Mouse (Mus musculus): ENCODE measurements at regions not wholly inside any gene's neighbourhood (a gene's known extent, or its start where the extent isn't known, plus 50 kb on each side); places are given as distances from the start of the nearest gene placed in this dataset.

GRCm38 (mm10) chr17:62546286-62546685 is 334.8 kb downstream of the Efna5 start:
- no peak for DNase-seq

- DNase-seq: no peak
These were observed 335.8 kb downstream of the Efna5 start for GRCm38 (mm10) chr17:62545330-62545729.

DNA sequence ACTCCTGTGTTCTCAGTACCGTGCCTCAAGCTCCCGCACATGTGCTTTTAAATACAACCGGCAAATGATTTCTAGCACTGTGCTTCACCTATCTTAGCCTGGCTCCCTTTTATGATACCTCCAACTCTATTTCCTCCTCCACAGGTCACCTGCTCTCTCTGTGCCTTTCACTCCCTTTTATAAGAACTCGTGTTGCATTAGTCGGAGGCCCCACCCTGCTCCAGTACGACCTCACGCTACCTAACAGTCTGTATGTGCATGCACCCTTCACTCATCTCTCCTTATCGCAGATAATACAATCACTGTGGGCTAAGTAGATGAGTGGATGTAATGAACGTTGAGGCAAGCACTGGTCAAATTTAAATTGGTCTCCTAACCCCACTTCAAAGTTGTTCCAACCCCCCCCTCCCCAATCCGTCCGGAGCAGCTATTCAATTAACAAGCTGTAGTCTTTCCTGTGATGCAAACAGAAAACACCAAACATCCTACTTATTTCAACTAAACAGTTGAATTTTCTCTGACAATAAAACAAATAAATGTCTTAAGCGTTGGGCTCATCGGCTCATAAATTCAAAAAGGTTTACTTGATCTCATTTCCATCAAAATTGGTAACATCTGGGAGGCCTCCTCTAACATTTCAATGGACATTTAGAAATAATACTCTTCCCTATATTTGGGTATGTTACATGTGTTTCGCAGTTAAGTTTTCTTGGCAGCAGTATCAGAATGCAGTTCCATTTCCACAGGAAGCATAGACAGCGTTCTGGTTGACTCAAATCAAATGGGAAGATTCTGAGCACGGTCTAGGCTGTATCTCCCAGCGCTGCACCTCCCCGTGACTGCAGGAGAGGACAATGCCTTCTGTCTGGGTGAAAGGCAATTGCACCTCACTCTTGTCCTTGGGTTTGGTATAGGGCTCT is 337.8 kb downstream of the Efna5 start:
- DNase-seq: no peak

GRCm38 (mm10) chr17:62529911-62530310 is 351.2 kb downstream of the Efna5 start:
- DNase-seq: no peak

GRCm38 (mm10) chr17:62527556-62527955 is 353.6 kb downstream of the Efna5 start:
- no peak for DNase-seq

- no peak for DNase-seq
These were observed 367.5 kb downstream of the Efna5 start for GRCm38 (mm10) chr17:62513635-62514034.

- no peak for DNase-seq
These were observed 370.9 kb downstream of the Efna5 start for GRCm38 (mm10) chr17:62510184-62510583.

DNA sequence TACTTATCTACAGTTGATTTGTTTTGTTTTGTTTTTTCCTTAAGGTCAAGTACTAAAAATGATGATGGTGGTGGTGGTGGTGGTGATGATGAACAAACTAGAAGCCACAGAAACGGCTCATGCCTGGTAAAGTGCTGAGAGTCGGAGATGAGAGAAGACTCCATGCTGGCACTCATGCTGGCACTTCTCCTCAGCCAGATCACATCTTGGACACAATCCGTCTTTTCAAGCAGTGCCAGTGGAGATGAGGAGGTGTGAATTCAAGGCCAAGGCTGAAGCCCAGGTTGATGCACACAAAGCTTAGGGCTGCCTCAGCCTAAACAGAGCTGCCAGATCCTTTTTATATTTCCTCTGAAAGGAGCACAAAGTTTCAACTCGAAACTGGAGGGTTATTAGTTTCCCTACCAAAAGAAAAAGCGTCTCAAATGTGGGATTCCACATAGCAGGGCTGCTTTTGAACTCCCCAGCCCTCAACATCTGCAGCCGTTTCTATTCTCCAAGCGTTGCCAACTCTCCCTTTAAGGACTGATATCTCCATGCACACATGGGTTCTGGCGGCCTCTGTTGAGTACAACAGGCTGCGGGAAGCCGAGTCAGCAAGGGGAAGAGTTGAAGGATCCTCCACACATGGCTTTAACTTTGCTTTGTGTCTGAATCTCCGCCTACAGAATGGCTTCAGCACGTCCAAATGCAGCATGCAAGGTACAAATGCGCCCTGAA is 373.2 kb downstream of the Efna5 start:
- no peak for DNase-seq

GRCm38 (mm10) chr17:62504691-62505090 is 376.4 kb downstream of the Efna5 start:
- no peak for DNase-seq

DNA sequence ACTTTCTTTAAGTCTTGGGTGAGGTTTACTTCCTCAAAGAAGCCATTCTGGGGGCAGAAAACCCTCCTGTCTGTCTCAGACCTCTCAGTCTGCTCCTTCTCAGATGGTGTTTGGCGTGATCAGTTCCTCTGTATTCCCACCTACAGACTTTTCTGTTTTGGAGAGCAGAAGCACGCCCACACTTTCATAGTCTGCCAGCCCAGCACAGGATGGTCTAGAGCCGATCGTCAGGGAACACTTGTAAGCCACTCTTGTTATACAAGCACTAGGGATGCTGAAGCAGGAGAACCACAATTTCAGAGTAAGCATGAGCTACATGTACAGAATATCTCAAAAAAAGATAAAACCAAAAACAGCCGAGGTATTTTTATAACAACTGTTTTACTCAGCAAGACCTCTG is 410.4 kb downstream of the Efna5 start:
- DNase-seq: no peak

DNA sequence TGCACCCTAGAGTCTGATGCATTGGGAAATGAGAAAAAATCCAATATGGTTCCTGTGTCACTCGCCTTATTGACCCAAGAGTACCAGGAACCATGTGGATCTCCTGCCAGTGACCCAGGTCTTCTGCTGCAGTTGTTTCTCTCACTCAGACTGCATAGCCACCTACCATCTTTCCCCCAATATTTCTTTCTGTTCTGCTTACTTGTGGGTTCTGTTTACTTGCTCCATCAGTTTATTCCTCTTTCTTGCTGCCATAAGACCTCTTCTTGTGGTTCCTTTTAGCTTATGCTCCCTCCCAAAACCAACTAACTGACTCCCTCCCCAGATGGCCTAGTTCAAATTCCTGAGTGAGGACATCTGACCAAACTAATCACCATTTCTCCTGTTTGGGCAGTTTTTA is 411.8 kb downstream of the Efna5 start:
- DNase-seq: no peak

DNA sequence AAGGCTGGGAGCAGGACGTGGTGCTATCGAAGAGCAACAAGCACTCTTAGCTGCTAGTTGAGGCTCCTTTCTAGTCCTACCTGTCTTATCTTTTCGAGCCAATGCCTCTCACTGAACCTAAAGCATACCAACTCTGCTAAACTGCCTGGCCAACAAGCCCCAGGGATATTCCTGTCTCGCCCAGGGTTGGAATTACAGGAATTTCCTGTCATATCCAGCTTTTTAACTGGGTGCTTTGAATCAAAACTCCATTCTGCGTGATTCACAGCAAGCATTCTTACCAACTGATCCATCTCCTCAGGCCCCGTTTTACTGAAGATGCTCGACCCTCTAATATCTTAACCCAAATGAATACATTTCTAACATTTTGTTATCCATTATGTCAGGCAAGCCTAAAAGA is 412.3 kb downstream of the Efna5 start:
- DNase-seq: no peak

DNA sequence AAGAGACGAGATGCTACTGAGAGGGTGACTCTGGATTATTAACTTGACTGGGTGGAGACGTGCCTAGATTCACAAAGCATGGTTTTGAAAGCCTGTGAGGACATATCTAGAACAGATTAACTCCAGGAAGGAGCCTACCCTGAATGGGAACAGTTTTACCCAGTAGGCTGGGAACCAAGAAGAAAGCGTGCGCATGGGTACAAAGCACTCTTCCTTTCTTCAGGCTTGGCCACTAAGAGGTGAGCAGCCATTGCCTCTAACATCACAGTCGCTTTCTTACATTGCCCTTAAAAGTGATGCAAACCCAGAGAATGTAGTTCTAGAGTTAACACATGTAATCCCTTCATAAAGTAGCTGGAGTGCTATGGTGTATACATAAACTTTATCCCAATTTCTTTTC is 414.0 kb downstream of the Efna5 start:
- DNase-seq: no peak

DNA sequence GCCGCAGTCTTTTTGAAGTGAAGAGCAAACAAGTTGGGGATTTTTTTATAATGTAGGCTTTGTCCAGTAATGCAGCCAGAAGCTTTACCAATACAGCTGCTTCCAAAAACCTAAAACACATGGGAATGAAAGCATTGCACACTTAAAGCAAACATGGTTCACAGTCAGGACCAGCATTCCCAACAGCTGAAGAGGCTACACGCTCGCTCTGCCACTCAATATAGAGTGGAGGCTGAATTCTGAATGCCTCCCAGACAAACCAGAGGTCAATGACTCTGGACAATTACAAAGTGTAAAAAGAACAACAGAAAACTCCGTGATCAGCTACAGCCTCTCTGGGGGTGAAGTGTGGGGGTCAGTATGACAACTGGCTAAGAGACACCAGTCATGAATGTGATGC is 416.1 kb downstream of the Efna5 start:
- no peak for DNase-seq

GRCm38 (mm10) chr17:62464228-62464627 is 416.9 kb downstream of the Efna5 start:
- no peak for DNase-seq

DNA sequence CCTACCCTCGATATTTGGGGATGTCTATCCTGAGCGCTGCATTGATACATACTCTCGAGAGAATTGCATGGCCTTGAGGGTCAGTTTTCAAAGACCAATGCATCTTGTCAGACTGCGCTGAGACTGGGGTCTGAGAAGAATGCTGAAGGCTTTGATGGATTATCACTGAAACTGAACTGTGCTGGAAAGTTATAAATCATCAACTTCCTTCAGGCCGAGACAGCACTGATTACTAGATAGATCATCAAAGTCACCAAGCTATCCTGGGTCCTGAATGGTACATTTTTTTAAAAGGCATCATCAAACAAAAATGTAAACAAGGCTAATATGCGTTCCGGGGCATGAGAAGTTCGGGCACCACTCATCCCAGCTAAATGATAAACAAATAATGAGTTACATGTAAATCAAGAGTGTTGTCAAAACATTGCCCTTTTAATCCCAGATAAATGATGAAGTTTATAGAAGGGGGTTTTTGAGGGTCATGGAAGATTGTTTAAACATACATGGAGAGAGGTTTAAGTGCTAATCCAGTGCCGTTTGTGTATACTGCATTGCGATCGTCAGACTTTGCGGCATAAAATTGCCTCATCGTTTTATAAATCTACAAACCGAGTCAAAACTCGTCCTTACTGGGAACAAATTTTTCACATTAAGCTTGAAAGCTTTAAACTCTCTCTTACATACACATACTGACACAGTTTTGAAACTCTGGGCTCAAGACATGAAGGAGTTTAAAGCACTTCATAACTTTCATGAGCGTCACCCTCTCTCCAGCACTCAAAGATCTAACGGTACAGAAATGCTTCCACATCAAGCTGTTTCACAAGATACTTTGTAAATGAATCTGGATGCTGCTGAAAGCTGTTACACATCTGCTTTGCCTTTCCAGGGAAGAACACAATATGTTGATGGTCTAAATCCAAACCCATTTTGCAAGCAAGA is 419.5 kb downstream of the Efna5 start:
- no peak for DNase-seq

DNA sequence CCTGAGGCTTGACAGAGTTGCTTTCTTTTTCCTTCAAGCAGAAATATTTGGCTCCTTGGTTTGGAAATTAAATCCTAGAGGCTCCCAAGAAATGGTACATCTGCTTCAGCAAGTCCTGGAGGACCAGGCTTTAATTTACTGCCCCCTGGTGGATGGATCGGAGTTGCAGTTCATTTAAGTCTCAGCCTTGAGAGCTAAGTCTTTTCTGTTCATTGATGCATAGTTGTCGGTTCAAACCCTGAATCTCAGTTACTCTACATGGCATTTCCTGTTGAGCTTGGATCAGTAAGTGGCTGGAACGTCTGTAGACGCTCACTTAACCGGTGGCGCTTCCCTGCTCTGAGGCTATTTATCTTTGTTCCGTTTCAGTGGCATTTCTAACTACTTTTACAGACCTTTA is 422.2 kb downstream of the Efna5 start:
- no peak for DNase-seq

GRCm38 (mm10) chr17:62438045-62438444 is 443.1 kb downstream of the Efna5 start:
- DNase-seq: no peak

DNA sequence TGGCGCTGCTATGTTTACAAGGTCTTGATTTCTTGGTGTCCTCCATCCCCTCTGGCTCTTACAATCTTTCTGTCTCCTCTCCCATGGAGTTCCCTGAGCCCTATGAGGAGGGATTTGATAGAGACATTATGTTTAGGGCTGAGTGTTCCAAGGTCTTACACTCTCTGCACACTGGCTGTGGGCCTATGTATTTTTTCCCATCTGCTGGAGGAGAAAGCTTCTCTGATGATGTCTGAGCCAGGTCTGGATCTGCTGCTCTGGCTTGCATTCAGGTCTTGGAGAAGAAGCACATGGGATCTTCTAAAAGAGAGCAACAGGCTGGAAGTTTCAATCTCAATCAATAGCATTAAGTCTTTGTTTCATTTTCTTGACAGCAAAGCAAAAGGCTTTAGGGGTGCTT is 445.1 kb downstream of the Efna5 start:
- DNase-seq: no peak

DNA sequence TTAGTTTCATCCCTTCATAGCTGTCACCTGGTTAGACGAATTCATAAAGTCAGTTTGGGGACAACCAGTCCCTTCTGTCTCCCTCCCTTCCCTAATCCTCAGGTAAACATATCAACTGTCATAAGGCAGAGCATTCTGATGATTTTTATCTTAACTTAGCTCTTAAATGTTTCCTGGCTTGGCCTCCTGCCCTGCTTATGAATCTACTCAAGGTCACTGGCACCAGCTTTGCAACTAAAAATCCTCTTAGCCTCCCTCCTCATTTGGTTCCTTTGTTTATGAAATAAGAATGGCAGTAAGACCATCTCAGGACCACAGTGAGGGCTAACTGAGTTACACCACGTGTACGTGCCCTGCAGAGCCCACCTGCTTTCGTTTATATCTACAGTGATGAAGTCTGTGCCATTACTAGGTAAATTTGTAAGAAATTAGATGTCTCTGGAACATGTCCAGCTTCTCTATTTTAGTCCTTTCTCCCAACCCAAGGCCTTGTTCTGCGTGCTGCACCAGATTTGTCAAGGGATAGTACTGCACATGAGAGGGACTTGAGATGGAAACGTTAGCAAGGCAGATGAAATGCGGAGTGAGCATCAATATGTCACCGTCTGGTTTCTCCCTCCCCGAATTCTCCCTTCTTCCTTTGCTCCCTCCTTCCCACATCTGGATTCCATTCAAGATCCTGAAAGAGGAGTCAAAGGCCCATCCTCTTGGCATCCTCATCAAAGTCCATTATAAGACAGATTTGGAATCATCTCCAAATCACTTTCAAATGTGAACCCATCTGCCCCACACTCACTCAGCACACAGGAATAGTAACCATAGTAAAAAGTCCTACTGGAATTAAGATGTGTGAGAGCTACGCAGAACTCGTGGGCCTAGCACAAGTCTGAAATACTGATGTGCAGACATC is 457.4 kb downstream of the Efna5 start:
- no peak for DNase-seq

- no peak for DNase-seq
These were observed 463.5 kb downstream of the Efna5 start for GRCm38 (mm10) chr17:62417584-62417983.

DNA sequence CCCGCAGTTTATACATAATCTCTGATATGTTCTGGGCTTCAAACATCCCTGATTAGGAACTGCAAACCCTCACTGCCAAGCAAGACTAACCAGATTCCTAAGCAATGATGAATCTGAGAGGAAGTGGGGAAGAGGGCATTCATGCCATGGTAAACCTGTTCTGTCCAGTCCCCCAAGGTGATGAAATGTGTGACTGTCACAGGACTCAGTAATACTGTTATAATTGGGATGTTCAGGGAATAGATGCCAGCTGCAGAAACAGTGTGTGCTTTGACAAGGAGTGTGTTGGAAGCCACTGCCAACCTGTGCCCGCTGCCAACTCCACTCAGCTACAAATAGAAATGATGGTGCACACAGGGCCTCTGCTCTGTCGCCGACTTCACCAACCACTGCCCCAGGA is 466.0 kb downstream of the Efna5 start:
- peak; percentile 2 for DNase-seq

Measured in cerebellum, adult 9-11 months (tissue).